Mouse (Mus musculus) v-Abl transformed pro-B cells (cell line): Measurements from ENCODE around the gene Fxyd2.

Source experiments
- in situ Hi-C, 2 experiments: fragments of 400-800 bp; cut with MboI; formaldehyde crosslinking; loops; one replicate each; pipeline ENCODE4 v1.15.1; 2025; ENCODE audit not compliant: unreplicated experiment in 2 of 2

Fxyd2 gene

DNA sequence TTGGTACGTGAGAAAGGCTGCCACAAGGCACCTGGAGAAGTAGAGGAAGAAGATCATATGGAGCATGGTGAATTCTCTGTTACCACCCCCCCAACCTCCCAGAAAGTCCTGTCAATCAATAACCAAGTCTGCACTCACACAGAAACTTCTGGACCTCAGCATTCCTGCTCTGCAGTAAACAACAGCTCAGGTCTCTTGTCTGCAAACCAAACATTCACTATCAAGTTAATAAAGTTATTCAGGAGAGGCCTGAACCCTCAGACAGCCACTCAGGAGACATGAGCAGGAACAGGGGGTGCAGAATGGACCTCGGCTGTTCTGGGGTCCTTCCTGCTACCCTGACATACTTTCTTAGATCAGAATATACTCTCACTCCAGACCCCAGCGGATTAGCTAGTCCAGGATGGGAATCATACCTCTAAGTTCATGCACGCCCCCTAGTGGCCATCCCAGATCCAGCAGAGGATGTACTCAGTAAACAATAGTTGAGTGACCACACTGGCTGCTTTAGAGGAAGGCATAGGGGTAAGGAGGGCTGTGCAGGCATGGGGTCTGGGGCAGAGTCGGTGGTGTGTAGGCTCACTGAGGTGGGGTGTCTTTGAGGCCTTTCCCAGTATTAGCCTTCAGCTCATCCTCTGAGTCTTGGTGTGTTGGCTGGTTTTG, 14.1 kb downstream of the Fxyd2 start:
- in situ Hi-C loops, result loop anchor here (5.0 to 25.0 kb wide), 7 partner anchors 344 to 951 kb away; partner anchors contain the start of genes Upk2 (in 2 of the 2), Apoa5 (in 1 of the 2), Tagln (in 1 of the 2) and Zpr1 (in 1 of the 2)

DNA sequence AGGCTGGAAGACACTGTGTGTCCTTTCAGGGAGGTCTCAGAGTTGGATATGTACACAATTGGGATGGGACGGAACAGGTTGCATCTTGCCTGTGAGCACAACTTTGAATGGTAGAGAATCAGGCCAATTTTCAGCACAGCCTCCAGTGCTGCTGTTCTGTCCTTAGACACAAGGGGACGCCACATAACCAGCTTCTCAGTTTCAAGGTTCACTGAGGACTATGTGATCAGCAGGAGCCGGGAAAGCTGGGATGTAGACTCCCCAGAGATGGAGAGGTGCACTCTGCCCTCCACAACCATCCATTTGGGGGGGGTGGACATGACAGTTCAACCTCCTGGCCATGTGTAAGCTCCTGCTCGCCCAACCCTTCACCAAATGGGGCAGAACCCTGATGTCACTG, 16.4 kb downstream of the Fxyd2 start:
- in situ Hi-C loops, result loop anchor here (10.0 to 25.0 kb wide), 5 partner anchors 391 to 954 kb away; partner anchors contain the start of genes Upk2 (in 2 of the 2), Apoa5 (in 1 of the 2), Tagln (in 1 of the 2) and Zpr1 (in 1 of the 2)

DNA sequence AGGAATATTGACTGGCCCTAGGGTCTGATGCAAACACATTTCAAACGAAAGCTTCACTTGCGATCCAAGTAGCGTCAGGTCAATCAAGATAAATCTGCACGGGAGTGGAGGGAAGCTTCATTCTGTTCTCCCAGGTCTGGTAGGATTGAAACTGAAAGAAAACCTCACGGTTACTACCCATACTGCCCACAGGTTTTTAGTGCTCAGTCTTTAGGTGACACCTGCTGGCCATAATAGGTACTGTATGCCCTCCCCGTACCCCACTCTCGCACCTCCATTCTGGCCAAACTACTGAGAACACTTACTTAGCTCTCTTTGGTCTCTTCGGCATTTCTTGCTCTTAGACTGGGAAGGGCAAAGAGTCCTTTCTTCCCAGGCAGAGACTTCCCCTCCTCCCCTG, 17.8 kb downstream of the Fxyd2 start:
- in situ Hi-C loops, result loop anchor here (10.0 to 25.0 kb wide), 5 partner anchors 392 to 955 kb away; partner anchors contain the start of genes Upk2 (in 2 of the 2), Apoa5 (in 1 of the 2), Tagln (in 1 of the 2) and Zpr1 (in 1 of the 2)

DNA sequence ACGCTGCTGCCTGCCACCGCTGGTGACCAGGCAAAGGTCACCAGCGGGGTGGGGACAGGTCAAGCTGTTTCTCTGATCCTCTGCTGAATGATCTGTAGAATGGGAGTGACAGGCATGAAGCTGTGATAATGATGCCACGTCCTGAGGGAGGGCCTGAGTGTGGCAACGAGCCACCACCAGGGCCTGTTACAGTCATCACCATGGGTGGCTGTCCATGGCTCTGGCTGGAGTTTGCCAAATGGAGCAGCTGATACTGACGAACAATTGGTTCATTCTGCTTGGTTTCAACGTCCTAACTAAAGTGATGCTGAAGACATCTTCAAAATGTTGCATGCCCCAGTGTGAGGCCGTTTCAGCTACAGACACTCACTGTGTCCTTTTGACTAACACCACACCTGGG, 18.8 kb downstream of the Fxyd2 start:
- in situ Hi-C loops, result loop anchor here (10.0 to 25.0 kb wide), 5 partner anchors 393 to 956 kb away; partner anchors contain the start of genes Upk2 (in 2 of the 2), Apoa5 (in 1 of the 2), Tagln (in 1 of the 2) and Zpr1 (in 1 of the 2)

DNA sequence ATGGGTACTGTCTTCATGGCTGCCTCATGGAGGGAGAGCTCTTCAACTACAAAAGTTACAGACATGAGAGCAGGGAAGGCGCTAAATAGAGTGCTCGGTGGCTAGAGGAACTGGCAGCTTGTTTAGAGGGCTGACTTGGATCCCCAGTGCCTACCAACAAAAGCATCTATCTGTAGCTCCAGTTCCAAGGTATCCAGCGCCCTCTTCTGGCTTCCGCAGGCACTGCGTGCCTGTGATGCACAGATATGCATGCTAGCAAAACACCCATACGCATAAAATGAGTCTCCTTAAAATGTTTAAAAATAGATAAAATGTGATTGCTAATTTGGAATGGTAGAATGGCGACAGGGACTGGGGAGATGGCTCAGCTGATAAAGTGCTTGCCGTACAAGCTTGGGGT, 21.7 kb downstream of the Fxyd2 start:
- in situ Hi-C loops, result loop anchor here (25.0 kb wide), 4 partner anchors 516 to 959 kb away; partner anchors contain the start of genes Upk2 (in 2 of the 2), Apoa5 (in 1 of the 2), Tagln (in 1 of the 2) and Zpr1 (in 1 of the 2)

DNA sequence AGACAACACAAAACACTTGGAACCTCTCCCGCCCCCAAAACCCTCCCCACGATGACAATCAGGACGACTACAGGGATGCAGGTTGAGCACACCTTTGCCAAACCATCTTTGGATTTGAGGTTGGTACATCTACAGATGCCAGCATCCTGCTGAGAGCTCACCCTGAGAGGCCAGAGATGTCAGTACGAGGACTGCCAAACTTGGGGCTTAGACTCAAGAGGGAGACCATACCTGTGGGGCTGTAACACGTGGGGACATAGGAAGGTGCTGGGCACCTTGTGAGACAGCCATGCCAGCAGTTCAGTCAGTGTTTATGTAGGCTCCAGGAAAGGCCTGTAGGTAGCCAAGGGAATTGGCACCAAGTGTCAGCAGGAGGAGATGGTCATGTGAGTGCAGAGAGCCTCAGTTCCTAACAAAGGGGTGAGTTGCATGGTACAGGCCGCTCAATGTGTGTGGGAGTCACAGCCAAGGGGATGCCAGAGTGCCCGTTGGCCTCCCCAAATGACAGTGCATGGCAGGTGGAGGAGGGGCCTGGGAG, 23.4 kb downstream of the Fxyd2 start:
- in situ Hi-C loops, result loop anchor here (25.0 kb wide), 4 partner anchors 514 to 961 kb away; partner anchors contain the start of genes Upk2 (in 2 of the 2), Apoa5 (in 1 of the 2), Tagln (in 1 of the 2) and Zpr1 (in 1 of the 2)

DNA sequence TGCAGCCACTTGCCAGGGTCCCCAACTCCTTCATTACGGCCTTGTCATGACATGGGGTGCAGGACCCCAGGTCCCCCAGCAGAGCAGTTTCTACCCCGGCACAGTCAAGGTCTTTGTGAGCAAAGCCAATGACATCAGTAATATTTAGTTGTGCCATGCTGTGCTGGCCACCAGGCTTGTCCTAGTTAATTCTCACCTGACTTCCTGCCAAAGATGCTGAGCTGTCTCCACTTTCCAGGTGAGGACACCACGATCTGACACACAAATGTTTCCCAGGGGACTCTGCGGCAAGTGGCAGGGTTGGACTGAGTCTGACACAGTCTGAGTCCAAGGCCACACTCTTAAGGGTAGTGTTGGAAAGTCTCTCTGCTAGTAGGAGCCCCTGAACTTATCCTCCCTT, 27.0 kb downstream of the Fxyd2 start, which contains the start of gene Dscaml1:
Gene Dscaml1, plus strand, starts transcription at position 173 of the 400 bp plus-strand sequence.
- in situ Hi-C loops, result loop anchor here in 1 of 2 experiments (25.0 kb wide), 1 partner anchor 786 kb away; no protein-coding TSS in a partner anchor

DNA sequence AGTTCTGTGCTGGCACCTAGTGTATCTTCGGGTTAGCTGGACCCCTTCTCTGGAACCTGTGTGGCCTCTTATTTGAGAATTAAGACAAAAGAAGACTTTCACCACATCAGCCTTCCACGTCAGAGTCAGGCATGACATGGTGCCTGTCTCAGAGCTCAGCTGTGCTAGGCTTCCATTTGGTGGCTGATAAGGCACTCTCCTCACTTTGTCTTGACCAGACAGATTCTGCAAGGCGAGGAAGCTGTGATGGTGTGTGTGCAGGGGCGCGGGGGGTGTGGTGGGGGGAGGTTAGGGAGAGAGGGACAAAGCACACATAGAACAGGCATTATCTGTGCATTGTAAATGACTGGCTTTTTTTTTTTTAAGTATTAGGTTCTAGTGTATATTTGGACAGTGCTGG, 29.9 kb downstream of the Fxyd2 start:
- in situ Hi-C loops, result loop anchor here in 1 of 2 experiments (25.0 kb wide), 1 partner anchor 783 kb away; no protein-coding TSS in a partner anchor

DNA sequence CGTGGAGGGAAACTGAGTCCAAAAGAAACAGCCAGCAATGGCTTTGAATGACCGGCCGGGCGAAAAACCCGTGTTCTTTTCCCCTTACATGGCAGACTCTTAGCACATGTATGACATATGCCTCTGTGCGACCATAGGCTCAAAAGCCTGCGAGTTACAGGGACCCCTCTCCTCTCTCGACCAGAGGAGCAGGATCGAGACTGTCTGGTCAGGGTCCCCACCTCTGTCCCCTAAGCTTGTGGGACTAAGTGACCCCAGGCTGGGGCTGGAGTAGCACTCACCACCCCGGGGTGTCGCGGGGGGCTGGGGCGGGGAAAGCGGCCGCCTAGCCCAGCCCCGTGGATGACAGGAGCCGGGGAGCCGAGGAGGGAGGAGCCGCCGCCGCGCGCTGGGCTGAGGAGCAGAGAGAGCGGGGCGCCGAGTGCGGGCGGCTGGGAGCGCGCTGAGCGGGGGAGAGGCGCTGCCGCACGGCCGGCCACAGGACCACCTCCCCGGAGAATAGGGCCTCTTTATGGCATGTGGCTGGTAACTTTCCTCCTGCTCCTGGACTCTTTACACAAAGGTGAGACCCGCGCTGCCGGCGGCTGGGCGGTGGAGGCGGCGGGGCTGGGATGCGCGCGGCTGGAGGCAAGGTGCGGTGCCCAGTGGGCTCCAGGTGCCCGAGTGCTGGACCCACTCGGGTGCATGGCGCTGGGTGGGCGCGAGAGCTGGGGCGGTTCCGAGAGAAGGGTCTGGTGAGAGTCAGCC, 30.7 kb downstream of the Fxyd2 start:
- in situ Hi-C loops, result loop anchor here in 1 of 2 experiments (25.0 kb wide), 1 partner anchor 782 kb away; no protein-coding TSS in a partner anchor

DNA sequence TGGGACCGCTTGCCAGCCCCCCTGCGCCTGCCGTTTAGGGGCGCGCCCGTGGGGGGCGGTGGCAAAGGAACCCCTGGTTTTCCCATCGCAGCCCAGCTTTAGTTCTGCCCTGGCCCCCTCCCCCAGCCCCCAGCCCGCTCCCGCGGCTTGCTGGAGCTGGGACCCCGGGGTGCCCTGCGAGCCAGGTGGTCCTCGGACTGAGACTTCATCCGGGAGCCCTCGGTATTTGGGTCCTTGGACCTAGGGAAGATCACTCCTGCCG, 31.2 kb downstream of the Fxyd2 start:
- in situ Hi-C loops, result loop anchor here in 1 of 2 experiments (25.0 kb wide), 1 partner anchor 782 kb away; no protein-coding TSS in a partner anchor

DNA sequence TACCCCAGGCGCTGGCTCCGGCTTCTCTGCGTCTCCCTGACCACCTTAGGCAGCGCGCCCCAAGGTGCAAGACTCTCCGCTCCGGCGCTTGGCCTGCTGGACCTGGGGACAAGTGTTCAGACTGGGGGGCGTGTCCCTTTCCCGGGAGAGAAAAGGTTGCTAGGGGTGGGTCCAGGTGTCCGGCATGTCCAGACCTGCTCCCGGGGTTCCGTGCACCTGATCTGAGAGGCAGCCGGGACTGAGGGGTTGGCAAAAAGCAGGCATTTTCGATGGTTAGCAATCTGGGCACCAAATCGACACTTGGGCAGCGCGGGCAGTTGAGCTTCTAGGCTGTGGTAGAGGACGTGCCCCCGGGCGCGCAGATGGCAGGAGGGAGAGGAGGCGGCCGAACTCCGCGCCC, 31.7 kb downstream of the Fxyd2 start:
- in situ Hi-C loops, result loop anchor here in 1 of 2 experiments (25.0 kb wide), 1 partner anchor 781 kb away; no protein-coding TSS in a partner anchor

DNA sequence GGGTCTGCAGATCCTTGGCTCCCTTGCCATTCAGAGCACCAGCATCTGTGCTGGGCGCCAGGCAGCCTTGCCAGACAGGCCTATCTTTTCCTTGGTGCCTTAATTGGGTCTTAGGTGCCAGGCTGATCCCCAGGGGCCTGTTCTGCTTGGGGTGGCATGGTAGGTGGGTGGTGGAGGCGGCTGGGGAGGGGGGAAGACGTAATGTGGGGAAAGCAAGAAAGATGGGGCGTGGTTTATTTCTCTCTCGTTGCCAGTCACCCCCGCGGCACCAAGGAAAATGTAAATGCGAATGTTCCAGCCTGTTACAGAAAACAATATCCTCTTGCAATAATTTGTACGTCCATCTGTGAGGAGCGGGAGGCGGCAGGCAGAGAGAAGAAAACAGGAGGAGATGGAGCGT, 33.2 kb downstream of the Fxyd2 start:
- in situ Hi-C loops, result loop anchor here in 1 of 2 experiments (25.0 kb wide), 1 partner anchor 780 kb away; no protein-coding TSS in a partner anchor

DNA sequence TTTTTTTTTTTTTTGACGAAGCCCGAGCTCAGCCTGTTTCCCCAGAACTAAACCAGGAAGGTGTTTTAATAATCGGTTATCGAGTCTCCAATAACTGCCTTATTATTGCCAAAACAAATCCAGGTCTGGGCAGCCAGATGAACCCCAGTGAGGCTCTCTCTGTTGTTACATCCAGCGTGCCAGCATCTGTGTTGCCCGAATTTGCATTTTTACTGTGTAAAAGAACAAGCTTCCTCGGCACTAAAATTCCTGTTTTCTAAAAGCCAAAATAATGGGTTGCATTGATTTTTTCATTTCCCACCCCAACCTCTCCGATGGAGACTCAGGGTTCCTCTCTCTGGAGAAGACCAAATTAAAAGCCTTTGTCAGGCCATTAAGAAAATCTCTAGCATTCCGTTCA, 33.6 kb downstream of the Fxyd2 start:
- in situ Hi-C loops, result loop anchor here in 1 of 2 experiments (25.0 kb wide), 1 partner anchor 779 kb away; no protein-coding TSS in a partner anchor

DNA sequence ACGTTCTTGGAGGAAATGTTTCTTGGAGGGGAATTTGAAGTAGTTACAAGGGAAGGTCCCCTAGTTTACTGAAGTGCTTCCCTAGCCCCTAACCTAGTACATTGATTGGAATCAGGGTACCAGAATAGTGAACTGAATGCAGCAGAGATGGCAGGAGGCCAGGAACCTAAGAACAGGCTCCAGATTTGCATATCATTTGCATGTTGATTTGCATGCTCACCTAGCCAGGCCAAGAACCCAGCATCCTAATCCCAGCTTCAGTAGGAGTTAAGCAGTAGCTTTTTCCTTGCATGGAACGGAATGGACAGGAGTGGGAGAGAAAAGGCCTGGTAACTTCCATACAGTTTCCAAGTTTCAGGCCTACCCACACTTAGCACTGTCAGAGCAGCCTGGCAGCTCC, 34.7 kb downstream of the Fxyd2 start:
- in situ Hi-C loops, result loop anchor here in 1 of 2 experiments (25.0 kb wide), 1 partner anchor 778 kb away; no protein-coding TSS in a partner anchor

DNA sequence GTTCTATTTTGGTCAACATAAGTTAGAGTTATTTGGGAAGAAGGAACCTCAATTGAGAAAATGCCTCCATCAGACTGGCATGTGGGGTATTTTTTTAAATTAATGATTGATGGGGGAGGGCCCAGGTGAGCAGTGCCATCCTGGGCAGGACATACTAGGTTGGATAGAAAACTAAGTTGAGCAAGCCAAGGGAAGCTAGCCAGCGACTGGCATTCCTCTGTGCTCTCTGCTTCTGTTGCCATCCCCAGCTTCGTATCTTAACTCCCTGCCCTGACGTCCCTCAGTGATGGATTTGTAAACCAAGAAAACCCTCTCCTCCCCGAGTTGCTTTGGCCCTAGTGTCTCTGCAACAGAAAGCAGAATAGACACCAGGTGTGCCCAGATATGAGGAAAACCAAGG, 39.6 kb downstream of the Fxyd2 start:
- in situ Hi-C loops, result loop anchor here in 1 of 2 experiments (25.0 kb wide), 1 partner anchor 773 kb away; no protein-coding TSS in a partner anchor

DNA sequence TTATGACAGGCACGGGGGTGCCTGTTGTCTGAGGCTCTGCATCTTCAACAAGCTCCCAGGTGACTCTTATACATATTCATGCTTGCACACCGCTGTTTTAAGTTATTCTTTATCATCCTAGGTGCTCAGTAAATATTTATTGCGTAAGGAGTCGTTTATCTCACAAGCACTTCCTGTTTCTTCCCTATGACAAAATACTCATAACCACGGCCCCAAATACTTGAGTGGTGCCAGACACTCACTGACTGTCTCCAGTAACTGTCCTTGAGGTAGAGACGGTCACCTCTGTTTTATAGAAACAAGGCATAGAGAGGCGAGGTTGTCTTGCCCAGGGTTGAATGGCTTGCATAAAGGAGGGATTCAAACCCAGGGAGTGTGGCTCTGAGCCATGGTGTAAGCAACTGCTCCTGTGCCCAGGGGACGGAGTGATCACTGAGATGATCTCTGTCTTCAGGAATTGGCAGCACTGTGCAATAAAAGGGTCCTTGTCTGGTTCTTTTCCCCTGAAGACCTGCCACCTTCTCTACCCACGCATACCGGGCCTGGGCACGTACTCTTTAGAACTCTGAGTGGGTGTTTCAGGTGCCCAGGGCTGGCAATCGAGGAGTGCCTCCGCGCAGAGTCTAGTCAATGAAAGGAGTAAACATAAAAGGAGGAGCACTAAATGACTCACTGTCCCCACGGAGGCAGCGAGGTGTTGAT, 40.8 kb downstream of the Fxyd2 start:
- in situ Hi-C loops, result loop anchor here in 1 of 2 experiments (25.0 kb wide), 1 partner anchor 772 kb away; no protein-coding TSS in a partner anchor

DNA sequence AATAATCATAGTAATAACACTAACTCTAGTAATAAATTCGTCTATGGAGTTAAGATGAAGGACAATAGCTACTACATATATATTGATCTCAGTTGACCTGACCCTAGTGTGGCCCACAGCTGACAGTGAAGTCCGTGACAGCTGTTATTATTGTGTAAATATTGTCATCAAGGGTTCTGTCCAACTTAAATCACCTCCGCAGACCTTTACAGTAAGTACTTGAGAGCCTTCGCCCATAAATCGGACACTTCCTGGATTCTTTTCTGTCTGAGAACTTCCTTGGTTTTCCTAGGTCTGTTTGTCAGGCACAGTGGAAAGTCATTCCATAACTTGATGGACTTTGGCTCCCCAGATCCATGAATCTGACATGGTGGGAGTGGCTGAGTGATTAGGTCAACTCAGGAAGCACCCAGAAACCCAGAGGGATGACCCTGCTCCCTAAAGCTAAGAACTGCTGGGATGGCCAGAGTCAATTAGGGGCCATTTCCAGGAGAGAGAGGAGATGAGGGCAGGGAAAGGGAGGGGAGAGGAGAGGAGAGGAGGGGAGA, 44.9 kb downstream of the Fxyd2 start:
- in situ Hi-C loops, result loop anchor here in 1 of 2 experiments (25.0 kb wide), 1 partner anchor 768 kb away; no protein-coding TSS in a partner anchor

DNA sequence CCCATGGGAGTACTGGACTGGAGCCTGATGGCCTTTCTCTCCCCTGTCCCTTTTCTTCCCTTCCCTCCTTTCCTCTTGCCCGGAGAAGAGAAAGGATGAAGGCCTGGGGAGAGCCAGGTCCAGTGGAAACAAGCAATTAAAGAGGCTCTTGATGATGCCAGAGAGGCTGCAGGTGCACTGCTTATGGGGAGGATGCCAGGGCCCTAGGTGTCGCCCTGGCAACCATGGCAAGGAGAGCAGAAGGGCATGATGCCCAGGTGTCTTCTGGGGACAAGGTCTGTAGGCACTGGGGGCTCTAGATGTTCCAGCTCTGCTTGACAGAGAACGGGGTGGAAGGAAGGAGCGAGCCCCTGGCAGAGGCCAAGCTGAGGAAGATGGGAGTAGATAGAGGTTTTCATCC, 50.2 kb downstream of the Fxyd2 start:
- in situ Hi-C loops, result loop anchor here in 1 of 2 experiments (25.0 kb wide), 1 partner anchor 763 kb away; no protein-coding TSS in a partner anchor

DNA sequence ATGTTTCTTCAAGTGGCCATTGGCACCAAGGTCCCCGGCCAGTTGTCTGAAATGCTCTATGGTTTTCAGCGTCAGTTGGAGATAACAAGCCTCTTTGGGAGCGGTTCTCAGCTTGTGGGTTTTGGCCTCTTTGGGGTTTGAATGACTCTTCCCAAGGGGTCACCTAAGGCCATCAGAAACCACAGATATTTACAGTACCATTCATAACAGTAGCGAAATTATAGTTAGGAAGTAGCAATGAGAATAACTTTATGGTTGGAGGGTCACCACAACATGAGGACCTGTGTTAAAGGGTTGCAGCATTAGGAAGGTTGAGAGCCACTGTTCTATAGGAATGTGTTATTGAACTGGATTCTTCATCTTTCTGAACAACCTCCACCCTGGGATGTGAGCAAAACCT, 51.9 kb downstream of the Fxyd2 start:
- in situ Hi-C loops, result no loop called here
